Mouse (Mus musculus) forebrain, embryonic 13.5 days (tissue): ENCODE results near the gene Patz1. TPM values are rescaled to one million over a fixed set of nuclear protein-coding genes. Genes with fewer than 3 reads are reported as not detected.
A peak's percentile ranks its signal among the peaks of the same experiment; 100 is the strongest.

Experiments used
- ATAC-seq: fragments of 200-750 bp; cut with Nextera tagmentation; 2 replicates; pipeline ENCODE4 v1.8.0; 2017
- H3K27ac ChIP-seq: fragments of 300-500 bp; sonication (generic); 2 replicates; pipeline ENCODE4 v1.5.1; 2015; ENCODE audit warnings: inconsistent platforms, mild to moderate bottlenecking, moderate library complexity
- H3K27me3 ChIP-seq: fragments of 300-500 bp; sonication (generic); 2 replicates; pipeline ENCODE4 v1.6.1; 2015; ENCODE audit warnings: mild to moderate bottlenecking, inconsistent platforms
- H3K36me3 ChIP-seq: fragments of 300-500 bp; sonication (generic); 2 replicates; pipeline ENCODE4 v1.6.1; 2015; ENCODE audit warnings: mild to moderate bottlenecking, inconsistent platforms; ENCODE audit not compliant: poor library complexity, severe bottlenecking
- H3K4me1 ChIP-seq: fragments of 300-500 bp; sonication (generic); 2 replicates; pipeline ENCODE4 v1.6.1; 2015; ENCODE audit warnings: inconsistent platforms
- H3K4me2 ChIP-seq: fragments of 300-500 bp; sonication (generic); 2 replicates; pipeline ENCODE4 v1.6.1; 2015; ENCODE audit warnings: inconsistent platforms, mild to moderate bottlenecking, moderate library complexity
- H3K4me3 ChIP-seq: fragments of 300-500 bp; sonication (generic); 2 replicates; pipeline ENCODE4 v1.5.1; 2015; ENCODE audit warnings: mild to moderate bottlenecking, inconsistent platforms
- H3K9ac ChIP-seq: fragments of 300-500 bp; sonication (generic); 2 replicates; pipeline ENCODE4 v1.6.1; 2015; ENCODE audit warnings: mild to moderate bottlenecking, inconsistent platforms
- H3K9me3 ChIP-seq: fragments of 300-500 bp; sonication (generic); replicated peaks from 2 replicates; pipeline ENCODE4 v1.6.1; 2016; ENCODE audit warnings: inconsistent platforms
- WGBS: fragments of 180-500 bp; shearing (Covaris S2); methylation state at CpG from one replicate; pipeline ENCODE4 v1.1.7; 2015; 5-methylcytosine and 5-hydroxymethylcytosine counted together
- polyA plus RNA-seq: library from polyadenylated mRNA; unstranded; fragments of >200 nt; fragmentation: Nextera tagmentation; extraction: Ambion mirVana; gene quantifications from 2 replicates; pipeline ENCODE4 v1.2.1, GENCODE M21; 2015

Patz1 gene
- polyA plus RNA-seq, 1 experiment from 2014 or later: 77.6 TPM

DNA sequence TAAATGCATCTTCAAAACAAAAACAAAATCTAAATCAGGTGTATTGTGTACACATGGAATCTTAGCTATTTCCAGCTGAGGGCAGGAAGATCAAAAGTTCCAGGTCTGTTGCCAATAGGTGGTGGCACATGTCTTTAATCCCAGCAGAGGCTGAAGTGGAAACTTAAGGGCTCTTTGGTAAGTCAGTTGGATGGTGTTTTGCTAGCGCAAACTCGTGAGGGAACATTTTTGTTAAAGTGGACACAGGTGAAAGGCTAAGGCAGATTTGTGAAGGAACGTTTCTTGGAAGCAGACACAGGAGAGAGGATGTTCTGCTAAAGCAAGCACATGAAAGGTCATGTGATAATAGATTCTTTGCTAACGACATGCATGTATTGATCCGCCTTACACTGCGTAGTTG, 5.0 kb upstream of the Patz1 start:
- ATAC-seq: no peak
- Histone ChIP-seq H3K9me3 (peaks cover 8% of the 10 kb centered on the region; the same call in 1 of the 2 replicates), H3K4me2 (no peak overlapping the region), H3K27ac (no peak overlapping the region), H3K36me3 (no peaks in the 10 kb centered on the region), H3K4me1 (peaks cover 18% of the 10 kb centered on the region), H3K27me3 (no peaks in the 10 kb centered on the region), H3K9ac (no peak overlapping the region), H3K4me3 (no peak overlapping the region)
- 89% methylated on average over 6 of the region's 6 CpGs for WGBS

- Histone ChIP-seq H3K4me1 (peaks cover 20% of the 10 kb centered on the region), H3K27me3 (no peaks in the 10 kb centered on the region), H3K27ac (no peak overlapping the region), H3K9ac (no peak overlapping the region), H3K4me3 (no peak overlapping the region), H3K4me2 (no peak overlapping the region), H3K36me3 (no peaks in the 10 kb centered on the region), H3K9me3 (peaks cover 8% of the 10 kb centered on the region; the same call in 1 of the 2 replicates)
- 81% methylated on average over 3 of the region's 3 CpGs for WGBS
- no peak for ATAC-seq
These were observed 2.7 kb upstream of the Patz1 start for GRCm38 (mm10) chr11:3285940-3286339.

GRCm38 (mm10) chr11:3287131-3287530, 1.5 kb upstream of the Patz1 start:
- 20% methylated on average over 6 of the region's 6 CpGs for WGBS
- no peaks in the 10 kb centered on the region for H3K36me3 ChIP-seq
- H3K4me3 ChIP-seq: no peak overlapping the region
- 0 out of 2 replicates have a peak overlapping the region, but pooled peaks have one; percentile 95 for H3K9ac ChIP-seq
- peaks cover 26% of the 10 kb centered on the region for H3K4me1 ChIP-seq
- no peaks in the 10 kb centered on the region for H3K27me3 ChIP-seq
- no peaks in the 10 kb centered on the region for H3K9me3 ChIP-seq
- H3K27ac ChIP-seq: no peak overlapping the region
- H3K4me2 ChIP-seq: 0 out of 2 replicates have a peak overlapping the region, but pooled peaks have one; percentile 0
- no peak for ATAC-seq

- Histone ChIP-seq H3K4me3 (peak overlapping the region; percentile 86), H3K4me2 (peak overlapping the region; percentile 100), H3K4me1 (peaks cover 30% of the 10 kb centered on the region), H3K27me3 (no peaks in the 10 kb centered on the region), H3K9me3 (no peaks in the 10 kb centered on the region), H3K36me3 (0 out of 2 replicates have a peak, but pooled peaks cover under 1% of the 10 kb centered on the region), H3K27ac (peak overlapping the region; percentile 100; the same call in 1 of the 2 replicates), H3K9ac (peak overlapping the region; percentile 95)
- ATAC-seq: no peak
- 66% methylated on average over 5 of the region's 5 CpGs for WGBS
These were observed 753 bp upstream of the Patz1 start for GRCm38 (mm10) chr11:3287921-3288320.

GRCm38 (mm10) chr11:3289302-3289802, 678 bp downstream of the Patz1 start:
- Histone ChIP-seq H3K4me1 (peaks cover 44% of the 10 kb centered on the region), H3K9ac (peak overlapping the region; percentile 95), H3K36me3 (peaks cover 14% of the 10 kb centered on the region), H3K27ac (peak overlapping the region; percentile 100), H3K9me3 (no peaks in the 10 kb centered on the region), H3K27me3 (no peaks in the 10 kb centered on the region), H3K4me3 (peak overlapping the region; percentile 86), H3K4me2 (peak overlapping the region; percentile 100)
- WGBS: under 1% methylated on average over 29 of the region's 40 CpGs
- peak; percentile 78 for ATAC-seq

- Histone ChIP-seq H3K27ac (peak overlapping the region; percentile 100), H3K27me3 (no peaks in the 10 kb centered on the region), H3K4me3 (peak overlapping the region; percentile 86), H3K4me1 (peaks cover 51% of the 10 kb centered on the region), H3K9ac (peak overlapping the region; percentile 95), H3K9me3 (no peaks in the 10 kb centered on the region), H3K4me2 (peak overlapping the region; percentile 100), H3K36me3 (peaks cover 21% of the 10 kb centered on the region)
- ATAC-seq: peak; percentile 55
- WGBS: under 1% methylated on average over 75 of the region's 92 CpGs
These were observed 1.3 kb downstream of the Patz1 start for GRCm38 (mm10) chr11:3289803-3290639.

- H3K9me3 ChIP-seq: no peaks in the 10 kb centered on the region
- peaks cover 59% of the 10 kb centered on the region for H3K4me1 ChIP-seq
- H3K4me3 ChIP-seq: peak overlapping the region; percentile 86
- peak overlapping the region; percentile 95 for H3K9ac ChIP-seq
- H3K27me3 ChIP-seq: no peaks in the 10 kb centered on the region
- H3K4me2 ChIP-seq: peak overlapping the region; percentile 100
- peak overlapping the region; percentile 100 for H3K27ac ChIP-seq
- ATAC-seq: no peak
- peaks cover 29% of the 10 kb centered on the region for H3K36me3 ChIP-seq
- 0% methylated on average over 50 of the region's 50 CpGs for WGBS
These were observed 2.1 kb downstream of the Patz1 start for GRCm38 (mm10) chr11:3290640-3291310.

DNA sequence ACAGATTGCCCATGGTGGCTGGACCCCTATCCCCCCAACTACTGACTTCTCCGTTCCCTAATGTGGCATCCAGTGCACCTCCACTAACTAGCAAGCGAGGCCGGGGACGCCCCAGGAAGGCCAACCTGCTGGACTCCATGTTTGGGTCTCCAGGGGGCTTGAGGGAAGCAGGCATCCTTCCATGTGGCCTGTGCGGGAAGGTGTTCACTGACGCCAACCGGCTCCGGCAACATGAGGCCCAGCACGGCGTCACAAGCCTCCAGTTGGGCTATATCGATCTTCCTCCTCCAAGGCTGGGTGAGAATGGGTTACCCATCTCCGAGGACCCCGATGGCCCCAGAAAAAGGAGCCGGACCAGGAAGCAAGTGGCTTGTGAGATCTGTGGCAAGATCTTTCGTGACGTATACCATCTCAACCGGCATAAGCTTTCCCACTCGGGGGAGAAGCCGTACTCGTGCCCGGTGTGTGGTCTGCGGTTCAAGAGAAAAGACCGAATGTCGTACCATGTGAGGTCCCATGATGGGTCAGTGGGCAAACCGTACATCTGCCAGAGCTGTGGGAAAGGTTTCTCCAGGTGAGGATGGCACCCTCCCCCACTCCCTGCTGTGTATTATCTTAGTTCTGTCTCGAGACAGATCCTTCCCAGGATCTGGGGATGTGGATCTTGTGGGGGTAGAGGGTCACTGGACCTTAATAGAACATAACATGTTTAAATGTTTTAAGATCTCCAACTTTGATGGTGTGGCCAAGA, 2.8 kb downstream of the Patz1 start:
- H3K36me3 ChIP-seq: peaks cover 36% of the 10 kb centered on the region
- peak overlapping the region; percentile 100 for H3K4me2 ChIP-seq
- peak overlapping the region; percentile 100 for H3K27ac ChIP-seq
- peak overlapping the region; percentile 86 for H3K4me3 ChIP-seq
- no peaks in the 10 kb centered on the region for H3K9me3 ChIP-seq
- H3K27me3 ChIP-seq: no peaks in the 10 kb centered on the region
- ATAC-seq: no peak
- peak overlapping the region; percentile 95 for H3K9ac ChIP-seq
- WGBS: 0% methylated on average over 26 of the region's 26 CpGs
- peaks cover 66% of the 10 kb centered on the region for H3K4me1 ChIP-seq

DNA sequence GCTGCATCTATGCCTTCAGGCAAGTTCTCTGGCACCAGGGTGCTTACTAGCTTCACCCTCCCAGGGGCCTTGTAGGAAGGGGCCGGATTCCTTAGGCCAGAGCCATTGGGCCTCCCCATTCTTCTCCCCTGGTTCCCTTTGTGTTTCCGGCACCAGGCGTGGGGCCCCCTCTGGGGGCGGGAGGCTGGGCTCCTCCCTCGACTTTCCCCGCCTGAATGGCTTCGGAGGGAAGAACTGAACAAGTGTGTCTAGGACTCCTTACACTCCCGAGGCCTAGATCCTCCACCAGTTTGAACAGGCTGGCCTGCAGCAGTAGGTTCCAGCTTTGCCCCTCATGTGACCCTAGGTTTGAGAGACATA, 3.4 kb downstream of the Patz1 start:
- peak overlapping the region; percentile 100 for H3K4me2 ChIP-seq
- H3K36me3 ChIP-seq: peaks cover 41% of the 10 kb centered on the region
- no peaks in the 10 kb centered on the region for H3K27me3 ChIP-seq
- WGBS: 0% methylated on average over 7 of the region's 8 CpGs
- ATAC-seq: peak; percentile 9
- H3K9ac ChIP-seq: peak overlapping the region; percentile 95
- H3K4me3 ChIP-seq: peak overlapping the region; percentile 86
- peaks cover 68% of the 10 kb centered on the region for H3K4me1 ChIP-seq
- no peaks in the 10 kb centered on the region for H3K9me3 ChIP-seq
- peak overlapping the region; percentile 100 for H3K27ac ChIP-seq

- H3K9me3 ChIP-seq: no peaks in the 10 kb centered on the region
- H3K4me1 ChIP-seq: peaks cover 67% of the 10 kb centered on the region
These were observed 4.1 kb downstream of the Patz1 start for GRCm38 (mm10) chr11:3292711-3293249.

DNA sequence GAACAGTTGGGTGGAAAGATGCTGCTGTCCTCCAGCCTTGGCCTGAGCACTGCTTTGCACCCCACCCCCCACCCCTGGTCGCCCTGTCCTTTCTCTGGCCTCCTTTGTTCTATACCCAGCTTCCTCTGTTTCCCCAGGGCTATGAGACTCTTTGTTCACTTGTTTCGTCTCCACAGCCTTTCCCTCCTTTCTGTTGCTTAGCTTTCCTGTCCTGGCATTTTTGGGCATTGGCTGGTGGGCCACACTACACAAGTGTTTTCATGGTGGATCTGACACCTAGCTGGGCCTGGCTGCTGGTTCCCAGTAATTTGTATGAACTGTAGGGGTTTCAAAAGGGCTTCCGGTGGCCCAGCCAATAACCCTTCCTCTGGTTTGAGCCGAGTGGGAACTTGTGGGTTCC, 4.7 kb downstream of the Patz1 start:
- 5% methylated on average over 4 of the region's 4 CpGs for WGBS

More at GRCm38 (mm10) chr11:3292711-3293249, 4.1 kb downstream of the Patz1 start:
- peak overlapping the region; percentile 100 for H3K4me2 ChIP-seq
- H3K4me3 ChIP-seq: peak overlapping the region; percentile 86
- H3K9ac ChIP-seq: peak overlapping the region; percentile 95
- peak; percentile 7; the same call in 1 of the 2 replicates for ATAC-seq
- H3K27ac ChIP-seq: peak overlapping the region; percentile 100
- H3K36me3 ChIP-seq: peaks cover 49% of the 10 kb centered on the region
- H3K27me3 ChIP-seq: no peaks in the 10 kb centered on the region
- WGBS: 0% methylated on average over 8 of the region's 8 CpGs

More for the DNA sequence above, 4.7 kb downstream of the Patz1 start:
- Histone ChIP-seq H3K36me3 (peaks cover 54% of the 10 kb centered on the region), H3K4me1 (peaks cover 61% of the 10 kb centered on the region), H3K9me3 (no peaks in the 10 kb centered on the region), H3K27ac (peak overlapping the region; percentile 100), H3K27me3 (no peaks in the 10 kb centered on the region), H3K4me3 (peak overlapping the region; percentile 86), H3K4me2 (peak overlapping the region; percentile 100), H3K9ac (peak overlapping the region; percentile 95)
- no peak for ATAC-seq
